Mouse (Mus musculus) MEL (cell line): ENCODE measurements around the gene Tmed6.

Source experiments
- BHLHE40 ChIP-seq: IDR thresholded peaks from 2 replicates; pipeline ENCODE4 v1.6.1; 2012; ENCODE audit warnings: low read depth, mild to moderate bottlenecking, inconsistent platforms, low read length, improper control_type of control experiment, borderline replicate concordance
- CTCF ChIP-seq, 3 experiments: IDR thresholded peaks in 2 of 3; conservative IDR thresholded peaks in 1 of 3; 2 replicates each; pipeline ENCODE4 v1.5.1; 2011 to 2012; ENCODE audit warnings: low read length in 3 of 3, low read depth in 2 of 3, mild to moderate bottlenecking in 2 of 3, improper control_type of control experiment in 1 of 3, inconsistent platforms in 1 of 3, mixed read lengths in 1 of 3, moderate library complexity in 1 of 3; ENCODE audit not compliant: control insufficient read depth in 1 of 3, insufficient read depth in 1 of 3, poor library complexity in 1 of 3, severe bottlenecking in 1 of 3
- EP300 ChIP-seq, 2 experiments: IDR thresholded peaks; 2 replicates each; pipeline ENCODE4 v1.6.1; 2011; ENCODE audit warnings: improper control_type of control experiment in 2 of 2, low read length in 2 of 2, low read depth in 1 of 2, mild to moderate bottlenecking in 1 of 2
- HCFC1 ChIP-seq: IDR thresholded peaks from 2 replicates; pipeline ENCODE4 v1.6.1; 2012; ENCODE audit warnings: low read depth, mild to moderate bottlenecking, inconsistent platforms, low read length, improper control_type of control experiment, moderate library complexity
- UBTF ChIP-seq: IDR thresholded peaks from 2 replicates; pipeline ENCODE4 v1.6.1; 2012; ENCODE audit warnings: low read depth, mild to moderate bottlenecking, inconsistent platforms, low read length, improper control_type of control experiment, moderate library complexity, borderline replicate concordance; ENCODE audit not compliant: insufficient read depth
- USF1 ChIP-seq: IDR thresholded peaks from 2 replicates; pipeline ENCODE4 v1.6.1; 2014; ENCODE audit warnings: low read depth, mild to moderate bottlenecking, inconsistent platforms, low read length, improper control_type of control experiment, moderate library complexity

DNA sequence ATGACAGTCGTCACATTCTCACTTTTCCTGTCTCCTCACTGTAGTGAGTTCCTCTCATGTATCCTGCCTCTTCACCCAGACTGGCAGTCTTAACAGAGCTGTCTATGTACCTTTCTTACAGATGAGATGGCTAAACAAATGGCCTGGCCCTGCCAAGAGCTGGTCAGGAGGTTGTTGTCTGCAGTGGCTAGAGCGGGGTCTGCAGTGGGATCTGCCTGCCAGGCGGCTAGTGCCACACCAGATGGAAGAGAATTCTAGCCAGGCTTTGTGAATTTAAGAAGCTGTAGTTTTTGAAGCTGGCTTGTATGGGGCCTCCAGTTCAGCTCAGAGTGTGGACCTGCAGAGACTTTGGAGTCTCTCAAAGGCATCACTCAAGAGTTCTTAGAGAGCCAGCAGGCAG lies 29.8 kb downstream of the Tmed6 start:
- TF ChIP-seq USF1: no peak
- TF ChIP-seq EP300 (IDR thresholded peaks at IDR 0.05; ENCODE audit: low read depth in 1 of 2, low read length in 2 of 2): no peak
- no peak for TF ChIP-seq UBTF
- TF ChIP-seq BHLHE40: no peak
- no peak for TF ChIP-seq HCFC1
- no peak for TF ChIP-seq CTCF (IDR thresholded peaks at IDR 0.05 in 2 of 3, conservative IDR thresholded peaks at IDR 0.05 in 1 of 3; ENCODE audit: control insufficient read depth in 1 of 3, insufficient read depth in 1 of 3, low read depth in 2 of 3, low read length in 3 of 3, poor library complexity in 1 of 3, severe bottlenecking in 1 of 3)
